Mouse (Mus musculus): ENCODE measurements around the gene Smoc1.
A peak's percentile ranks its signal among the peaks of the same experiment; 100 is the strongest.

The Smoc1 gene

GRCm38 (mm10) chr12:81024993-81025392 lies 1.6 kb upstream of the Smoc1 start:
- DNase-seq (ENCODE audit: low spot score in 2 of 2) = peak in 1 of 2 experiments; percentile 32

- peak; percentile 20 to 29 for DNase-seq (ENCODE audit: low spot score in 2 of 2)
Observed at GRCm38 (mm10) chr12:81026995-81027942, 661 bp downstream of the Smoc1 start.

GRCm38 (mm10) chr12:81028291-81028920 lies 1.8 kb downstream of the Smoc1 start:
- DNase-seq (ENCODE audit: low spot score in 2 of 2) = no peak

- no peak for DNase-seq (ENCODE audit: low spot score in 2 of 2)
Observed at GRCm38 (mm10) chr12:81029731-81030130, 3.1 kb downstream of the Smoc1 start.

- no peak for DNase-seq (ENCODE audit: low spot score in 2 of 2)
Observed at GRCm38 (mm10) chr12:81031579-81031978, 5.0 kb downstream of the Smoc1 start.

GRCm38 (mm10) chr12:81033389-81034041 lies 6.9 kb downstream of the Smoc1 start:
- DNase-seq (ENCODE audit: low spot score in 2 of 2) = no peak

- no peak for DNase-seq (ENCODE audit: low spot score in 2 of 2)
Observed at GRCm38 (mm10) chr12:81034042-81034417, 7.4 kb downstream of the Smoc1 start.

GRCm38 (mm10) chr12:81035850-81036249 lies 9.2 kb downstream of the Smoc1 start:
- DNase-seq (ENCODE audit: low spot score in 2 of 2) = no peak

GRCm38 (mm10) chr12:81043616-81044015 lies 17.0 kb downstream of the Smoc1 start:
- DNase-seq (ENCODE audit: low spot score in 2 of 2) = no peak

GRCm38 (mm10) chr12:81046926-81047325 lies 20.3 kb downstream of the Smoc1 start:
- DNase-seq (ENCODE audit: low spot score in 2 of 2) = no peak

- DNase-seq (ENCODE audit: low spot score in 2 of 2) = no peak
Observed at GRCm38 (mm10) chr12:81049661-81050060, 23.1 kb downstream of the Smoc1 start.

GRCm38 (mm10) chr12:81055000-81055705 lies 28.5 kb downstream of the Smoc1 start:
- no peak for DNase-seq (ENCODE audit: low spot score in 2 of 2)

- DNase-seq (ENCODE audit: low spot score in 2 of 2) = no peak
Observed at GRCm38 (mm10) chr12:81055811-81056210, 29.2 kb downstream of the Smoc1 start.

- no peak for DNase-seq (ENCODE audit: low spot score in 2 of 2)
Observed at GRCm38 (mm10) chr12:81057619-81058018, 31.0 kb downstream of the Smoc1 start.

GRCm38 (mm10) chr12:81058561-81058960 lies 32.0 kb downstream of the Smoc1 start:
- DNase-seq (ENCODE audit: low spot score in 2 of 2) = no peak

- DNase-seq (ENCODE audit: low spot score in 2 of 2) = peak in 1 of 2 experiments; percentile 14
Observed at GRCm38 (mm10) chr12:81061831-81062361, 35.3 kb downstream of the Smoc1 start.

GRCm38 (mm10) chr12:81063336-81063955 lies 36.8 kb downstream of the Smoc1 start:
- peak; percentile 56 to 70 for DNase-seq (ENCODE audit: low spot score in 2 of 2)

GRCm38 (mm10) chr12:81074139-81074538 lies 47.5 kb downstream of the Smoc1 start:
- no peak for DNase-seq (ENCODE audit: low spot score in 2 of 2)

- no peak for DNase-seq (ENCODE audit: low spot score in 2 of 2)
Observed at GRCm38 (mm10) chr12:81074941-81075340, 48.3 kb downstream of the Smoc1 start.

- no peak for DNase-seq (ENCODE audit: low spot score in 2 of 2)
Observed at GRCm38 (mm10) chr12:81077953-81078646, 51.5 kb downstream of the Smoc1 start.

Data from thymus, postnatal 10 days (tissue).